Mouse (Mus musculus) gastrocnemius, postnatal 10 days (tissue): ENCODE results near the gene Kif1a. TPM values are rescaled to one million over a fixed set of nuclear protein-coding genes. Genes with fewer than 3 reads are reported as not detected.
"Not testable (repeated sequence)": the region's sequence is repeated elsewhere in the genome, so short reads cannot be mapped to it uniquely, and the experiment has no call there.

Experiments
- DNase-seq: peaks from one replicate; pipeline ENCODE4 v3.0.0; 2021; ENCODE audit warnings: mixed read lengths
- total RNA-seq, 2 experiments: library from RNA; stranded (reverse); gene quantifications; 2 replicates each; pipeline ENCODE4 v1.2.3; 2021

Kif1a gene
- total RNA-seq, 2 experiments from 2014 or later, result 4.7 to 6.3 TPM

- DNase-seq, result not testable (repeated sequence)
These were observed 131.0 kb downstream of the Kif1a start for GRCm38 (mm10) chr1:92970791-92971190.

Other genes with a start within 250 kb of the Kif1a start
- under 1 TPM; 0.27 to 0.28 TPM for gene Ankmy1, start 199.0 kb downstream of the Kif1a start, total RNA-seq
- 10 to 100 TPM; 21.6 to 25.5 TPM for gene Dusp28, start 195.0 kb downstream of the Kif1a start, total RNA-seq
- 10 to 100 TPM; 61.4 to 62.3 TPM for gene Rnpepl1, start 191.2 kb downstream of the Kif1a start, total RNA-seq
- 1 to 10 TPM; 5.5 to 7.9 TPM for gene Capn10, start 167.6 kb downstream of the Kif1a start, total RNA-seq
- gene Gpr35, start 151.1 kb downstream of the Kif1a start, total RNA-seq, result under 1 TPM; 0.12 to 0.56 TPM
- not detected for gene Aqp12, start 95.6 kb downstream of the Kif1a start, total RNA-seq
- gene Agxt, start 33.3 kb upstream of the Kif1a start, total RNA-seq, result under 1 TPM in 1 of 2 experiments, not detected in 1; 0.23 TPM
- not detected for gene 2310007B03Rik, start 59.0 kb upstream of the Kif1a start, total RNA-seq
- gene Crocc2, start 66.8 kb upstream of the Kif1a start, total RNA-seq, result under 1 TPM in 1 of 2 experiments, not detected in 1; 0.05 TPM
- gene Sned1, start 133.9 kb upstream of the Kif1a start, total RNA-seq, result 1 to 10 TPM; 5.9 to 9.7 TPM
- 10 to 100 TPM in 1 of 2 experiments, 1 to 10 TPM in 1; 9.9 to 10.2 TPM for gene Mterf4, start 204.0 kb upstream of the Kif1a start, total RNA-seq
- 10 to 100 TPM; 17.6 to 23.7 TPM for gene Ppp1r7, start 240.9 kb upstream of the Kif1a start, total RNA-seq
- 1 to 10 TPM; 2.1 to 3.0 TPM for gene Pask, start 241.5 kb upstream of the Kif1a start, total RNA-seq